Mouse (Mus musculus) ovary, adult 10 weeks (tissue): ENCODE data around the gene Olfr692. TPM values are rescaled to one million over a fixed set of nuclear protein-coding genes. Genes with fewer than 3 reads are reported as not detected.

Source experiments
- polyA plus RNA-seq: library from polyadenylated mRNA; stranded (reverse); fragments of 350-450 nt; fragmentation: Illumina TruSeq; extraction: RNeasy Lipid Tissue Mini Kit (QIAGEN cat#74804); gene quantifications from one replicate; pipeline ENCODE4 v1.2.3, GENCODE M21; 2014

Gene Olfr692
- not detected for polyA plus RNA-seq

DNA sequence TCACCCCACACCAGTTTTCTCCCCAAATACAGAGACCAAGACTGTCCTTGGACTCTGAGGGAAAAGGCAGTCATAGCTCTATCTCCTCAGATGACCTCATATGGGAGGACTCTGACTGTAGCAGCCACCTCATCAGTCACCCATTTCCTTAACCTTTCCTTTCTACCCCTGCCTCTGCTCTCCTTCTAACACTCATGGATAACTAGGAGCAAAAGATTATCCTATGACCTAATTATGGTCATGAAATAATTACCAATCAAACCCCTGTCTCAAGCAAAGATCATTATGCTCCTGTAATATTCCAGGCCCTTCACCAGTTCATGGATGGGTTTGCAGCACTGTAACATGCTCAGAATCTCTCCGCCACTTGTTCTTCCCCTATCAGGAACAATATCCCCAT lies at the start of gene Olfr692:
Olfr692 (plus strand) TSS at position 301 of the 400 bp plus-strand sequence.

GRCm38 (mm10) chr7:105334004-105334403 lies 34.0 kb upstream of the Olfr692 start, which contains the start of gene Olfr690:
Olfr690 (minus strand) TSS chr7:105334104.

GRCm38 (mm10) chr7:105342170-105342569 lies 25.9 kb upstream of the Olfr692 start, which contains the start of gene Olfr691:
Olfr691 (minus strand) TSS chr7:105342270.

GRCm38 (mm10) chr7:105374866-105375265 lies 6.8 kb downstream of the Olfr692 start, which contains the start of gene Gm5901:
Gm5901 (plus strand) TSS chr7:105375038.

DNA sequence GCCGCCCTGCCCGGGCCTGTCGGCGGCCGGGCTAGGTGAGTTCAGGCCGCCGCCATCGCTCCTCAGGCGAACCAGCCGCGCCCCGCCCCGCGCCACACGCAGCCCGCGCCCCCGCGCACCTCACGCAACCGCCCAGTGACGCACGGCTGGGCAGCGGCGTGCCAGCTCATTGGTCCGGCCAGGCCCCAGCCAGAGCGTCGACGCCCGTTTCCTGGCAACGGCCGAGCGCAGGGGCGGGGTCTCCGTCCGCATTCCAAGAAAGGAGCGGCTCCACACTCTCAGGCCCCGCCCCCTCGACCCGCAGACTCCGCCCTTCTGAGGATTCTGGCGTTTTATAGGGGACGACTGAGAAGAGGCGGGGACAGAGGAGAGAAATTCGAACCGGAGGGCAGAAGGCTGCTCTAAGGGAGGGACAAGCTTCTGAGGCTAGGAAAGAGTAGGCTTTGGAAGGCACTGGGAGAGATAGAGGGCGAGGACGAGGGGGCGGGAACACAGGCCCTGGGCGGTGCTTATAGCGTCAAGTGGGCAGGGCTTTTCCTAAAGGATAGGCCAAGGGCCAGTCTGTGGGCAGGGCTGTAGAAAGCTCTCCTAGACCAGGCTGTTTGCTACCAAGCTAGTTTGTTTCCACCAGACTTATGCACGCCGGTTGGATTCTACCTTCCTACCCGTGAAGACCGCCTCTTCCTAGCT lies 32.0 kb downstream of the Olfr692 start, which contains the start of gene Fam160a2:
Fam160a2 (minus strand) TSS at position 120 of the 690 bp plus-strand sequence.

GRCm38 (mm10) chr7:105404268-105404667 lies 36.2 kb downstream of the Olfr692 start, which contains the start of gene Cnga4:
Cnga4 (plus strand) TSS chr7:105404568.

Other genes starting within 250 kb of the Olfr692 start
- not detected for gene Olfr683, start 221.2 kb upstream of the Olfr692 start, polyA plus RNA-seq
- not detected for gene Olfr684, start 204.6 kb upstream of the Olfr692 start, polyA plus RNA-seq
- not detected for gene Olfr685, start 182.2 kb upstream of the Olfr692 start, polyA plus RNA-seq
- gene Olfr686, start 160.7 kb upstream of the Olfr692 start, polyA plus RNA-seq: not detected
- gene Olfr688, start 80.1 kb upstream of the Olfr692 start, polyA plus RNA-seq: not detected
- gene Olfr689, start 57.1 kb upstream of the Olfr692 start, polyA plus RNA-seq: not detected
- not detected for gene Olfr690, start 34.1 kb upstream of the Olfr692 start, polyA plus RNA-seq
- gene Olfr691, start 26.0 kb upstream of the Olfr692 start, polyA plus RNA-seq: not detected
- not detected for gene Gm5901, start 6.8 kb downstream of the Olfr692 start, polyA plus RNA-seq
- 20.0 TPM for gene Fam160a2, start 31.8 kb downstream of the Olfr692 start, polyA plus RNA-seq
- gene Cnga4, start 36.3 kb downstream of the Olfr692 start, polyA plus RNA-seq: not detected
- gene Cckbr, start 57.5 kb downstream of the Olfr692 start, polyA plus RNA-seq: 0.29 TPM
- gene Cavin3, start 114.1 kb downstream of the Olfr692 start, polyA plus RNA-seq: 10.7 TPM
- gene Smpd1, start 186.1 kb downstream of the Olfr692 start, polyA plus RNA-seq: 2.7 TPM
- 1.1 TPM for gene Apbb1, start 213.4 kb downstream of the Olfr692 start, polyA plus RNA-seq
- not detected for gene Hpx, start 231.9 kb downstream of the Olfr692 start, polyA plus RNA-seq